Mouse (Mus musculus): ENCODE results near the gene Slc44a2. TPM values are rescaled to one million over a fixed set of nuclear protein-coding genes. Genes with fewer than 3 reads are reported as not detected.

Gene Slc44a2
- polyA plus RNA-seq, 1 experiment from 2014 or later = 63.6 TPM

DNA sequence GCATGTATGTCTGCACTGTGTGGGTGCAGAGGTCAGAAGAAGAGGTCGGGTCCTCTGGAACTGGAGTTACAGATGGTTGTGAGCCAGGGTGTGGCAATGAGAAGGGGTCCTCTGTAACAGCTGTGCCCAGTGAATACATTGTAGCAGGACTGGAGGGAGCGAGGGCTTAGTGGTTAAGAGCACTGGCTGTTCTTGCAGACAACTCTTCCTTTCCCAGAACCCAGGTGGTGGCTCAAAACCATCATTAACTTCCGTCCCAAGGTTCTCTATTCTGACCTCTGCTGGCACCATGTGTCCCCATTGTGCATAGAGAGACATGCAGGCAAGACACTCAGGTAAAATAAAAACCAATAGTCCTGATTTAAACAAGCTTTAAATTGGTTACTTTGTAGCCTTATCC, 7.1 kb downstream of the Slc44a2 start:
- H3K4me3 ChIP-seq = no peak overlapping the region
- WGBS = 79% methylated on average over 3 of the region's 3 CpGs
- no peak overlapping the region for H3K4me2 ChIP-seq
- H3K27me3 ChIP-seq = no peaks in the 10 kb centered on the region
- no peak for ATAC-seq
- H3K9ac ChIP-seq = no peak overlapping the region
- no peak overlapping the region for H3K27ac ChIP-seq
- no peaks in the 10 kb centered on the region for H3K9me3 ChIP-seq (replicated peaks)
- peaks cover 9% of the 10 kb centered on the region; the same call in 1 of the 2 replicates for H3K36me3 ChIP-seq (ENCODE audit: poor library complexity, severe bottlenecking)
- peaks cover 6% of the 10 kb centered on the region for H3K4me1 ChIP-seq

- ATAC-seq = no peak
- Histone ChIP-seq H3K9me3 (replicated peaks) (no peaks in the 10 kb centered on the region), H3K9ac (no peak overlapping the region), H3K4me2 (no peak overlapping the region), H3K4me3 (no peak overlapping the region), H3K4me1 (peaks cover 9% of the 10 kb centered on the region; the same call in 1 of the 2 replicates), H3K27me3 (no peaks in the 10 kb centered on the region), H3K36me3 (ENCODE audit: poor library complexity, severe bottlenecking) (peaks cover 9% of the 10 kb centered on the region; the same call in 1 of the 2 replicates), H3K27ac (no peak overlapping the region)
- 81% methylated on average over 3 of the region's 3 CpGs for WGBS
Measured at GRCm38 (mm10) chr9:21328041-21328440, 7.5 kb downstream of the Slc44a2 start.

DNA sequence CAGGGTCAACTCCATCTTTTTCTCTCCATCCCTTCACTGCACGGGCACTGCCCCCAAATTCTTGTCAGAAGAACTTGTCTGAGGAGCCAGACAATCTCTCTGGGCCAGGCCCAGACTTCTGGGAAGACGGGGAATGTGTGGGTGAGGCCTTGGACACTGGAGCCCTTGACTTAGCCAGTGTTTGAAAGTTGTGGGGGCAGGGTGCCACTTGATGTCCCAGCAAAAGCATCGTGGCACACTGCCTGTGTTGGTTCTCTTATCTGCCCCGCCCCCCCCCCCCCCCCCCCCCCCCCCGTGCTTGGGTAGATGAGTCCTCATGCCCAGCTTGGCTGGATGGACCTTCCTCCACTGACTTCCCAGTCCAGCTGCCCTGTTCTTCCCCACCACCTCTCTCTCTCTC, 8.5 kb downstream of the Slc44a2 start:
- H3K9me3 ChIP-seq (replicated peaks) = no peaks in the 10 kb centered on the region
- no peak overlapping the region for H3K4me2 ChIP-seq
- H3K27me3 ChIP-seq = no peaks in the 10 kb centered on the region
- WGBS = 84% methylated on average over 3 of the region's 5 CpGs
- peaks cover 9% of the 10 kb centered on the region; the same call in 1 of the 2 replicates for H3K36me3 ChIP-seq (ENCODE audit: poor library complexity, severe bottlenecking)
- no peak for ATAC-seq
- H3K4me1 ChIP-seq = peaks cover 9% of the 10 kb centered on the region; the same call in 1 of the 2 replicates
- H3K9ac ChIP-seq = no peak overlapping the region
- no peak overlapping the region for H3K27ac ChIP-seq
- no peak overlapping the region for H3K4me3 ChIP-seq

DNA sequence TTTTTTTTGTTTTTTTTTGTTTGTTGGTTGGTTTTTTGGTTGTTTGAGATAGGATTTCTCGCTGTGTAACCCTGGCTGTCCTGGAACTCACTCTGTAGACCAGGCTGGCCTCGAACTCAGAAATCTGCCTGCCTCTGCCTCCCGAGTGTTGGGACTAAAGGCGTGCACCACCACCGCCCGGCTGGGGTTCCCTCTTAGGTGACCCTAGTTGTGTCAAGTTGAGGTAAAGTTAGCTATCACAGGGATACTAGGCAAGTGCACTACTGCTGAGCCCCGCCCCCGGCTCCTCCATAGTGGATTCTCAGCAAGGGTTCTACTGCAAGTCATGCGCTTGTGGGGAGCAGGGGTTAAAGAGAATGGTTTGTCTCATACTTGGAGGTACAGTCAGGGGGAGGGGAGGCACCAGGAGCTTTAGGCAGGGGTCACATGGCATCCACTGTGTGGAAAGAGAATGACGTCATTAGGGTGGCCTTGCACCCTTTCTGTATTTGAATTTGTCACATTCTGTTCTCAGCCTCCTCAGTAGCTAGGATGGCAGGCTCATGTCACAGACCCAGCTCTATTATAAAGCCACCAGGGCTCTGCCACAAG, 9.3 kb downstream of the Slc44a2 start:
- no peaks in the 10 kb centered on the region for H3K27me3 ChIP-seq
- H3K4me3 ChIP-seq = no peak overlapping the region
- peaks cover 9% of the 10 kb centered on the region; the same call in 1 of the 2 replicates for H3K4me1 ChIP-seq
- 92% methylated on average over 10 of the region's 10 CpGs for WGBS
- no peak overlapping the region for H3K4me2 ChIP-seq
- H3K36me3 ChIP-seq (ENCODE audit: poor library complexity, severe bottlenecking) = 0 out of 2 replicates have a peak, but pooled peaks cover 5% of the 10 kb centered on the region
- H3K9me3 ChIP-seq (replicated peaks) = no peaks in the 10 kb centered on the region
- no peak overlapping the region for H3K9ac ChIP-seq
- no peak overlapping the region for H3K27ac ChIP-seq
- no peak for ATAC-seq

DNA sequence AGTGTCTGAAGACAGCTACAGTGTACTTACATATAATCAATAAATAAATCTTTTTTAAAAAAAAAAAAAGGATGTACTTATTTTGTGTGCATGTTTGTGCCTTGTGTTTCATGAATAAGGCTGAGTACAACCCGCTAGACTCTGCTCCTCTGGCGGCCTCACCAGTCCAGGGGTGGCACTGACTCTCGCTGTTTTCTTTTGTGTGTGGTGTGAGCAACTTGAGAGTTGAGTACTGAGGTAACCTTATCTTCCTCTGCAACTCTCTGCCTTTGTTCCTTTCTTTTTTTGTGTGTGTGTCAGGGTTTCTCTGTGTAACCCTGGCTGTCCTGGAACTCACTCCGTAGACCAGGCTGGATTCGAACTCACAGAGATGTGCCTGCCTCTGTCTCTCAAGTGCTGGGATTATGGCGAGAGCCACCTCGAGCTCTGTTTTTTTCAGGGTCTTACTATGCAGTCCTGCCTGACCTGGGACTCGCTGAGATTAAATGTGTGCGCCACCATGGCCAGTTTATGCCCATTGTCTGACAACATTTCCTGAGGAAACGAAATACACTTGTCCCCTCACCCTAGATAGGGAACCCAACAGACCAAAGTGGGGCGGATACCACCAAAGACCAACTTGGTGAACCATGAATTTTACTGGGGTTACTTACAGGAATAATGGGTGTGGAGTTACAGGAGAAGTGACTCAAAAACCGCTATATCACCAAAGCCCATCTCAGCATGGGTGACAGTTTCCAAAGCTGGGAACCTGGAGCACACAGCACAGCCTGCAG, 11.1 kb downstream of the Slc44a2 start:
- Histone ChIP-seq H3K9ac (no peak overlapping the region), H3K4me1 (peaks cover 9% of the 10 kb centered on the region; the same call in 1 of the 2 replicates), H3K9me3 (replicated peaks) (no peaks in the 10 kb centered on the region), H3K4me3 (no peak overlapping the region), H3K4me2 (no peak overlapping the region), H3K27ac (no peak overlapping the region), H3K27me3 (no peaks in the 10 kb centered on the region), H3K36me3 (ENCODE audit: poor library complexity, severe bottlenecking) (0 out of 2 replicates have a peak, but pooled peaks cover under 1% of the 10 kb centered on the region)
- ATAC-seq = no peak
- 88% methylated on average over 12 of the region's 12 CpGs for WGBS

DNA sequence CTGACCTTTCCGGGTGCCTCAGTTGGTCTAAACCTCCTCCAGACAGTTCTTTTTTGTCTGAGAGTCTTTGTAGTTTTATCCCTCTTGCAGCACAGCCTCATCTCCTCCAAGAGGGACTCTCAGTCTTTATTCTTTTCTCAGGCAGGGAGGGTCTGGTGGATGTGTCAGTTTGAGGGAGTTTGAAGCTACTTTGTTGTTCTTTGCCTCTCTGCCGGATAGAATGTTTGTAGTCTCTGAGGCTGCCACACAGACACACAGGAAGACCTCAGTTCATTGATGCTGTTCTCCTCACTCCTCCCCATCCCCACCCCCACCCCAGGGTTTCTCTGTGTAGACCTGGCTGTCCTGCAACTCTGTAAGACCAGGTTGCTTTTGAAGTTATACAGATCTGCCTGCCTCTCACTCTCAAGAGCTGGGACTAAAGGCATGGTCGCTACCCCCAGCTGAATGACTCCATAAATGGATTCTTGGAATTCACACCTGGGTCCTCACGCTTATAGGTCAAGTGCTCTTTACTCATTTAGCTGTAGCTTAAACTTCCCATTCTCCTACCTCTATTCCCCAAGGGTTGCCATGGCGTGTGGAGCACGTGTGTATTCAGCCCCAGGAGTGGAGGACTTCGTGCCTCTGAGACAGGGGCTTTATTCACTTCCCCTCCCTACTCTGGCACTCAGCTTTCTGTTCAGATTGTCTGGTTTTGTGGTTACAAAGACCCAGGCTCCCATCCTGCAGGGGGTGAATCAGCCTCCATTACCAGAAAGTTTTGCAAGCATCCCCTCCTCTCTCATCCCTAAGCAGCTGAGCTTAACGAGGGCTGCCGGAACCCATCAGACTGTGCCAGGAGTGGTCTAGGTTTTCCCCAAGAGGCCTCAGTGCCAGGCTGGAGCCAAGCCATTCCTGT, 11.9 kb downstream of the Slc44a2 start:
- Histone ChIP-seq H3K36me3 (ENCODE audit: poor library complexity, severe bottlenecking) (no peaks in the 10 kb centered on the region), H3K27me3 (no peaks in the 10 kb centered on the region), H3K4me3 (no peak overlapping the region), H3K9me3 (replicated peaks) (no peaks in the 10 kb centered on the region), H3K27ac (peak overlapping the region; percentile 51; the same call in 1 of the 2 replicates), H3K4me1 (peaks cover 9% of the 10 kb centered on the region; the same call in 1 of the 2 replicates), H3K9ac (peak overlapping the region; percentile 38; the same call in 1 of the 2 replicates), H3K4me2 (no peak overlapping the region)
- WGBS = 24% methylated on average over 9 of the region's 9 CpGs
- no peak for ATAC-seq

DNA sequence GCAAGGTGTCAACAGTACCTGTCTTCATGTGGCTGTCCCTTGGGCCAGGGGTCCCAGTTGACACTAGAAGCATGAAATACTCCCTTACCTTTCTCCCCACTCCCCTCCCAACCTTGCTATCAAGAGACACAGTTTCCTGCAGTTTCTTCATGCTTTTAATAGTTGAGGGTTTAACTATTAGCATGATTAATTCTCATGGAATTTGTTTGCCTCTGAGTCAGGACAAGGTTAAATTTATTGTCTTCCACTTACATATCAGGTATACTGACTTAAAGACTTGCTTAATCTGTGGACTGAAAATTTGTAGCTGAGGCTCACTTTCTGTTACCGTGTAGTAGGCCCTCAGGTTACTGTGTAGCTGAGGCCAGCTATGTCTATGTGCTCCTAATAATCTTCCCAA, 13.0 kb downstream of the Slc44a2 start:
- Histone ChIP-seq H3K4me1 (peaks cover 13% of the 10 kb centered on the region; the same call in 1 of the 2 replicates), H3K4me2 (no peak overlapping the region), H3K27ac (no peak overlapping the region), H3K4me3 (no peak overlapping the region), H3K9me3 (replicated peaks) (no peaks in the 10 kb centered on the region), H3K36me3 (ENCODE audit: poor library complexity, severe bottlenecking) (no peaks in the 10 kb centered on the region), H3K27me3 (no peaks in the 10 kb centered on the region), H3K9ac (no peak overlapping the region)
- 94% methylated on average over 1 of the region's 1 CpGs for WGBS
- ATAC-seq = no peak

DNA sequence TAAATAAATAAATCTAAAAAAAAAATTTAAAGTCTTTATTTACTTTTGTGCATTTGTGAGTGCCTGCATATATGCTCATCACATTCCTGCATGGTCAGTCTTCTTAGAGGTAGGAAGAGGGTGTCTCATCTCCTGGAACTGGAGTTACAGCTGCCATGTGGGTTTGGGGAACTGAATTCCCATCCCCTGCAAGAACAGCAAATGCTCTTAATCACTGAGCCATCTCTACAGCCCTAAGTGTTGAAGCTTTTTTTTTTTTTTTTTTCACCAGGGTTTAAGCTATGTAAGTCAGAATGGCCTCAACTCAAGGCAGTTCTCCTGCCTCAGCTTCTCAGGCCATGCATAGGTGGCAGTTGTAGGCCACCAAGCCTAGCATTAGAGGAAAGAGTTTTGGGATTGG, 14.2 kb downstream of the Slc44a2 start:
- H3K4me1 ChIP-seq = peaks cover 13% of the 10 kb centered on the region; the same call in 1 of the 2 replicates
- no peak overlapping the region for H3K4me2 ChIP-seq
- ATAC-seq = no peak
- H3K9ac ChIP-seq = no peak overlapping the region
- 0 out of 2 replicates have a peak, but pooled peaks cover 6% of the 10 kb centered on the region for H3K36me3 ChIP-seq (ENCODE audit: poor library complexity, severe bottlenecking)
- H3K27ac ChIP-seq = no peak overlapping the region
- no peaks in the 10 kb centered on the region for H3K9me3 ChIP-seq (replicated peaks)
- no peaks in the 10 kb centered on the region for H3K27me3 ChIP-seq
- no peak overlapping the region for H3K4me3 ChIP-seq

DNA sequence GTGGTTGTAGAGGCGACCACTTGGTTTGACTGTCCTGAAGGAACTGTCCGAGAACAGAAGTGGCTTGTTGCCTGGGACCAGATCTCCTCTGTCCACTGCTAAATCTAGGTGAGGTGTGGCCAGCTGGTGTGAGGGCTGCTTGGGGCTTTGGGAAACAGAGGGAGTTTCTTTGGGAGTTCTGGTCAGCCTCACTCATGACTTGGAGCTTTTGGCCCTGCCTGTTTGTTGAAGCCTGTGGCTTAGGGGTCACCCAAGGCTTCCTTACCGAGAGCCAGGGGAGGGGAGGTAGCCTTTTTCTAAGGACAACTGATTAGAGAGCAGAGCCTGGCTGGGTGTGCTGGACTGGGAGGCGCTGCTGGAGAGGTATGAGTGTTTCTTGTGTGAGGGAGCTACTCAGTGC, 14.9 kb downstream of the Slc44a2 start:
- Histone ChIP-seq H3K9me3 (replicated peaks) (no peaks in the 10 kb centered on the region), H3K27me3 (no peaks in the 10 kb centered on the region), H3K4me1 (peaks cover 13% of the 10 kb centered on the region; the same call in 1 of the 2 replicates), H3K36me3 (ENCODE audit: poor library complexity, severe bottlenecking) (peaks cover 8% of the 10 kb centered on the region; the same call in 1 of the 2 replicates), H3K27ac (no peak overlapping the region), H3K9ac (no peak overlapping the region), H3K4me3 (no peak overlapping the region), H3K4me2 (no peak overlapping the region)
- WGBS = 85% methylated on average over 4 of the region's 4 CpGs
- ATAC-seq = no peak

GRCm38 (mm10) chr9:21336491-21336890, 16.0 kb downstream of the Slc44a2 start:
- H3K4me2 ChIP-seq = no peak overlapping the region
- H3K9me3 ChIP-seq (replicated peaks) = no peaks in the 10 kb centered on the region
- no peak overlapping the region for H3K4me3 ChIP-seq
- H3K27me3 ChIP-seq = no peaks in the 10 kb centered on the region
- H3K36me3 ChIP-seq (ENCODE audit: poor library complexity, severe bottlenecking) = peaks cover 17% of the 10 kb centered on the region
- no peak overlapping the region for H3K27ac ChIP-seq
- H3K9ac ChIP-seq = no peak overlapping the region
- peaks cover 13% of the 10 kb centered on the region; the same call in 1 of the 2 replicates for H3K4me1 ChIP-seq
- WGBS = 78% methylated on average over 8 of the region's 8 CpGs
- no peak for ATAC-seq

- H3K36me3 ChIP-seq (ENCODE audit: poor library complexity, severe bottlenecking) = peaks cover 29% of the 10 kb centered on the region
- WGBS = 18% methylated on average over 20 of the region's 20 CpGs
- no peaks in the 10 kb centered on the region for H3K9me3 ChIP-seq (replicated peaks)
- H3K27me3 ChIP-seq = no peaks in the 10 kb centered on the region
- H3K4me2 ChIP-seq = no peak overlapping the region
- H3K9ac ChIP-seq = no peak overlapping the region
- H3K4me3 ChIP-seq = no peak overlapping the region
- no peak for ATAC-seq
- peaks cover 7% of the 10 kb centered on the region; the same call in 1 of the 2 replicates for H3K4me1 ChIP-seq
- no peak overlapping the region for H3K27ac ChIP-seq
Measured at GRCm38 (mm10) chr9:21337652-21338051, 17.2 kb downstream of the Slc44a2 start.

Measured in forebrain, embryonic 13.5 days (tissue).